Comparison of ENCODE assay signal across 12 mouse cellular contexts in genomic region chr13:101739732-101740381, GRCm38 (mm10). TPM values are rescaled to one million over a fixed set of nuclear protein-coding genes. Genes with fewer than 3 reads are reported as not detected.
DNase-seq lines count a peak whose midpoint lies in the region; ATAC-seq and TF ChIP-seq lines count a peak whose summit lies in the region.
"Had no signal": no experiment of that assay in that cellular context is flagged by ENCODE, and none has a peak within 500 bp of the region (broad histone marks: within the 10 kb centered on the region; RNA-seq: fewer than 3 reads in every experiment).

No protein-coding gene starts in this region.

- ATAC-seq in kidney, postnatal 0 days (replicated peaks; ENCODE audit: low FRiP score, low read depth) = no peak
- 0 out of 2 replicates have a peak, but pooled peaks have one; percentile 7 for ATAC-seq in liver, postnatal 0 days
- ATAC-seq: activated CD4-positive, CD25-positive, alpha-beta regulatory T cell, adult 4 months had no signal

- no peak for TF ChIP-seq CTCF in kidney, postnatal 0 days (IDR thresholded peaks at IDR 0.05; ENCODE audit: low read depth)
- TF ChIP-seq CTCF in C2C12 (IDR thresholded peaks at IDR 0.05; ENCODE audit: control insufficient read depth, insufficient read depth, insufficient read length) = no peak
- TF ChIP-seq CTCF in liver, postnatal 0 days (IDR thresholded peaks at IDR 0.05; ENCODE audit: low read depth) = no peak

- peak; percentile 68 for DNase-seq in kidney, postnatal 0 days (ENCODE audit: low spot score)
- no peak for DNase-seq in kidney, adult 11 months
- DNase-seq in Muller cell, postnatal 12 days (ENCODE audit: inconsistent ontology term) = peak; percentile 40
- DNase-seq in liver, postnatal 0 days = no peak
- DNase-seq in cerebellum, postnatal 10 days = no peak
- DNase-seq in thymus, postnatal 4 days = no peak
- no peak for DNase-seq in frontal cortex, postnatal 25 days (ENCODE audit: low spot score in 2 of 2)

- no peak overlapping the region for H3ac ChIP-seq in C2C12 (ENCODE audit: control insufficient read depth, insufficient read length, low read depth)

- H3K9me3 ChIP-seq in kidney, postnatal 0 days (replicated peaks; ENCODE audit: low read length) = no peaks in the 10 kb centered on the region
- H3K9me3 ChIP-seq in liver, postnatal 0 days (ENCODE audit: low read length) = no peaks in the 10 kb centered on the region
- H3K9me3 ChIP-seq: hindbrain, embryonic 15.5 days; limb, embryonic 10.5 days; midbrain, embryonic 12.5 days had no signal

- H3K79me2 ChIP-seq in C2C12 (ENCODE audit: control insufficient read depth, insufficient read depth) = peaks cover 41% of the 10 kb centered on the region

- H3K27ac ChIP-seq in kidney, postnatal 0 days = peak overlapping the region; percentile 19; the same call in 1 of the 2 replicates
- peak overlapping the region; percentile 18; the same call in 1 of the 2 replicates for H3K27ac ChIP-seq in liver, postnatal 0 days (ENCODE audit: low read depth)
- H3K27ac ChIP-seq: hindbrain, embryonic 15.5 days; limb, embryonic 10.5 days; midbrain, embryonic 12.5 days had no signal

- H3K79me3 ChIP-seq in C2C12 (ENCODE audit: low read depth) = peaks cover 11% of the 10 kb centered on the region

- 52% methylated on average over 4 of the region's 4 CpGs for WGBS in kidney, postnatal 0 days
- 42% methylated on average over 4 of the region's 4 CpGs for WGBS in liver, postnatal 0 days (ENCODE audit: insufficient replicate concordance)

- H3K36me3 ChIP-seq in kidney, postnatal 0 days (ENCODE audit: insufficient read depth, low read length) = no peaks in the 10 kb centered on the region
- H3K36me3 ChIP-seq in C2C12 (ENCODE audit: control insufficient read depth, insufficient read depth) = peaks cover 3% of the 10 kb centered on the region
- no peaks in the 10 kb centered on the region for H3K36me3 ChIP-seq in liver, postnatal 0 days (replicated peaks; ENCODE audit: insufficient read depth, low read length)
- H3K36me3 ChIP-seq: hindbrain, embryonic 15.5 days; limb, embryonic 10.5 days; midbrain, embryonic 12.5 days had no signal

- peaks cover 24% of the 10 kb centered on the region for H3K4me1 ChIP-seq in kidney, postnatal 0 days (replicated peaks; ENCODE audit: insufficient read depth, low read length)
- H3K4me1 ChIP-seq in liver, postnatal 0 days (ENCODE audit: insufficient read depth) = peaks cover 40% of the 10 kb centered on the region

- 0 out of 2 replicates have a peak, but pooled peaks have one; percentile 28 for TF ChIP-seq EP300 in liver, postnatal 0 days (IDR thresholded peaks at IDR 0.05; ENCODE audit: low read depth)

- H3K4me3 ChIP-seq in kidney, postnatal 0 days (replicated peaks; ENCODE audit: low read depth, low read length) = no peak overlapping the region
- H3K4me3 ChIP-seq in C2C12 (ENCODE audit: insufficient read depth, poor library complexity, severe bottlenecking) = no peak overlapping the region
- H3K4me3 ChIP-seq in liver, postnatal 0 days (ENCODE audit: low read depth, low read length) = no peak overlapping the region
- H3K4me3 ChIP-seq: hindbrain, embryonic 15.5 days; limb, embryonic 10.5 days; midbrain, embryonic 12.5 days had no signal

- H3K27me3 ChIP-seq in kidney, postnatal 0 days (ENCODE audit: insufficient read depth, low read length) = no peaks in the 10 kb centered on the region
- H3K27me3 ChIP-seq in C2C12 (ENCODE audit: control insufficient read depth, insufficient read depth, insufficient read length) = no peaks in the 10 kb centered on the region
- H3K27me3 ChIP-seq in liver, postnatal 0 days (ENCODE audit: insufficient read depth, low read length) = no peaks in the 10 kb centered on the region
- H3K27me3 ChIP-seq: hindbrain, embryonic 15.5 days; midbrain, embryonic 12.5 days had no signal

- H3K4me2 ChIP-seq in kidney, postnatal 0 days (ENCODE audit: low read length) = no peak overlapping the region
- no peak overlapping the region for H3K4me2 ChIP-seq in liver, postnatal 0 days (ENCODE audit: low read depth, low read length)
- H3K4me2 ChIP-seq: hindbrain, embryonic 15.5 days; midbrain, embryonic 12.5 days had no signal

- no peak overlapping the region for H3K9ac ChIP-seq in kidney, postnatal 0 days (ENCODE audit: low read depth, low read length)
- H3K9ac ChIP-seq in liver, postnatal 0 days (replicated peaks) = no peak overlapping the region
- H3K9ac ChIP-seq: hindbrain, embryonic 15.5 days; midbrain, embryonic 12.5 days had no signal

TF ChIP-seq in C2C12, 6 proteins besides CTCF, POLR2A, EP300 and RAD21:
- TF ChIP-seq CEBPB (IDR thresholded peaks at IDR 0.05; ENCODE audit: low read depth) = no peak
- peak; percentile 9 for TF ChIP-seq MYOD1 (IDR thresholded peaks at IDR 0.05; ENCODE audit: control insufficient read depth, insufficient read length, low read depth)
TF ChIP-seq in C2C12: peak in this region for 1.

RNA-seq across cellular contexts. Expression of gene Pik3r1, which starts 28.2 kb away (rescaled TPM):
- polyA plus RNA-seq in kidney, postnatal 0 days (2015; fragmentation: Nextera tagmentation; extraction: Ambion mirVana) = 30.3 and 35.8 TPM in 2 replicates
- 7.3 TPM for polyA plus RNA-seq in C2C12 (2012; fragmentation: generic; extraction: Trizol)
- 18.0 and 18.5 TPM in 2 replicates for polyA plus RNA-seq in liver, postnatal 0 days (2015; fragmentation: Nextera tagmentation; extraction: Ambion mirVana)

Comparison
In these comparisons a context has a peak if more than half of its experiments do, and no peak if none do; other contexts are left out.
1. DNase-seq: peak in kidney, postnatal 0 days (single experiment) and Muller cell, postnatal 12 days (single experiment); none in kidney, adult 11 months (single experiment), liver, postnatal 0 days (single experiment), cerebellum, postnatal 10 days (0 of 2), thymus, postnatal 4 days (single experiment) and frontal cortex, postnatal 25 days (0 of 2).